Mouse (Mus musculus): ENCODE data around the gene AI854703. TPM values are rescaled to one million over a fixed set of nuclear protein-coding genes. Genes with fewer than 3 reads are reported as not detected.
A peak's percentile ranks its signal among the peaks of the same experiment; 100 is the strongest.

AI854703 gene
- 10 to 100 TPM; 12.7 to 14.4 TPM for total RNA-seq (2021)

DNA sequence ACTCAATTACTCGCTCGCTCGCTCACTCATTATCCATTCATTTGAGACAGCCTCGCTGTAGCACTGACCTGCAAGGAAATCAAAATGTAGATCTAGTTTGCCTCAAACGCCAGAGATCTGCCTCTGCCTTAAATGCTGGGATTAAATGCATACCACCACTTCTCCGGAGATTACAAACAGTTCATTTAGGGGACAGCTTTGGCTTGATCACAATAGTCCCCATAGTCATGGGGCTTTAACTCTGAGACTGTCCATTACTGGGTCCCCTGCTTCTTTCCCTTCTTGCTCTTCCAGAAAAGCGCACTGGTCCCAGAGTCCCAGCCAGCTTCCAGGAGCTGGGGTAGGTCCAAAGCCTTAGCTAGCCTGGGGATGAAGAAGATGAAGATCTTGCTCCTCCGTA is at the start of gene AI854703:
TSS of gene AI854703 (plus strand) at position 301 of the 400 bp plus-strand sequence.
- DNase-seq (ENCODE audit: extremely low spot score in 1 of 2, low spot score in 1 of 2), result no peak

GRCm38 (mm10) chr6:48578736-48579135 is 47.8 kb upstream of the AI854703 start:
- no peak for DNase-seq (ENCODE audit: extremely low spot score in 1 of 2, low spot score in 1 of 2)

DNA sequence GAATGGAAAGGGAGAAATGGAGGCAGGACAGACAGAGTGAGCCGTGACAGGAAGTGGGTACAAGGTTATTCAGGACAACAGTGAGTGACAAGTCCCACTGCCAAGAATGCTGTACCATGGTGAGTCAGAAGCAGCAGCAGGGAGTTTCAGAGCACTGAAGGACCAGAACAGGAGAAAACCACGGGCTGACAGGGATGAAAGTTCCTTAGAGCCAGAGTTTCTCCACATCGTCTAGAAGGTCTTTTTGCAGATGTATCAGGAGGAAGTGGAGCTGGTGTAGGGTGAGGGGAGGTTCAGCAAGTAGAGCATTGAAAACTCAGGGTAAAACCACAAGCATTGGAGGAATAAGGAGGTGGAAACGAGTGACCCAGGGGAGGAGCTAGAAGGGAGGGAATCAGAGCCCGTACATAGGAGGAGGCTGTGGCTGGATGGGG is 47.3 kb upstream of the AI854703 start:
- DNase-seq (ENCODE audit: extremely low spot score in 1 of 2, low spot score in 1 of 2), result no peak

GRCm38 (mm10) chr6:48581257-48581656 is 45.3 kb upstream of the AI854703 start:
- DNase-seq (ENCODE audit: extremely low spot score in 1 of 2, low spot score in 1 of 2), result no peak

- DNase-seq (ENCODE audit: extremely low spot score in 1 of 2, low spot score in 1 of 2), result peak in 1 of 2 experiments; percentile 43
Observed at GRCm38 (mm10) chr6:48582037-48582436, 44.5 kb upstream of the AI854703 start.

- no peak for DNase-seq (ENCODE audit: extremely low spot score in 1 of 2, low spot score in 1 of 2)
Observed at GRCm38 (mm10) chr6:48589194-48589750, 37.3 kb upstream of the AI854703 start, which contains the start of gene Gm45021. Gene Gm45021, plus strand, starts transcription at chr6:48589610.

- no peak for DNase-seq (ENCODE audit: extremely low spot score in 1 of 2, low spot score in 1 of 2)
Observed at GRCm38 (mm10) chr6:48591221-48591845, 35.2 kb upstream of the AI854703 start.

- DNase-seq (ENCODE audit: extremely low spot score in 1 of 2, low spot score in 1 of 2), result no peak
Observed at GRCm38 (mm10) chr6:48591871-48592270, 34.7 kb upstream of the AI854703 start.

DNA sequence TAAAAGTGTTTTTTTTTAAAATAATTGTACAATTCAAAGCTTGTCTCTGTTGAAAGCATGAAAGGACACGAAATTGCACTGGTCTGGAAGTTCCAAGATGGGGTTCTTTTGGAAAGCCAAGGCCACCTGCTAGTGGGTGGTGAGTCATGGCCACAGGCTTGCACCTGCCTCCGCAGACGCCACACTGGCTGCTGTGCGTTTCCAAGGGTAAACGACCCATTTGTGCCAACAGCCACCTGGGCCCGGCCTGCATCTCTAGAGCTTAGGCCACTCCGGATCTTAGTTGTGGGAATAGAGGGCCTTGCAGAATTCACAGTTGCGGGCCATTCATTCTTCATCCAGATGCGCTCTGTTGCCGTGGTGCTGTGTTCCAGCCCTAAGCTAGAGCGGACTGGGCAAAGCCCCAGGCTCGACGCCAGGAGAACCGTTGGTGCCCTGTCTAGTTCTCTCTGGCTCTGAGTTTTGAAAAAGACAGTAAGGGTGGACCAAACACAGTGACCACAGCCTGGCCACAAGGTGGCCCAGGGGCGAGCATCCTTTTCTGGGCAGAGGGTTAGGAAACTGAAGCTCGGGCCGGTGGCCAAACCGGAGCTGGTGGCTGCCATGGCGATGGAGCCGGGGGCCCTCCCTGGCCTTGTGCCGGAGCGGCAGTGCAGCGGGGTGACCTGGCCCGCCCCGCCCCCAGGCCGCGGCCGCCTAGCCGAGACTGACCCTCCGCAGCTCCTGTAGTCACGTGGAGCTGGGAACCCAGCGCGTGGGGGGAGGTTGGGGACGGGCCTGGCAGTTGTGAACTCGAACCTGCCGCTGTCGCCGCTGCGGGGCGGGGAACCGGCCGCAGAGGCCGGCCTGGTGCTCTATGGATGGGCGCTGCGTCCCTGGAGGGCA is 33.2 kb upstream of the AI854703 start, which contains the start of the genes Repin1 and Gm44965:
TSS of gene Repin1 (plus strand) at position 726 of the 885 bp plus-strand sequence.
TSS of gene Gm44965 (plus strand) at position 784 of the 885 bp plus-strand sequence.
- DNase-seq (ENCODE audit: extremely low spot score in 1 of 2, low spot score in 1 of 2), result peak; percentile 87 to 91

- DNase-seq (ENCODE audit: extremely low spot score in 1 of 2, low spot score in 1 of 2), result no peak
Observed at GRCm38 (mm10) chr6:48594043-48594738, 32.4 kb upstream of the AI854703 start.

- DNase-seq (ENCODE audit: extremely low spot score in 1 of 2, low spot score in 1 of 2), result no peak
Observed at GRCm38 (mm10) chr6:48595278-48595677, 31.3 kb upstream of the AI854703 start.

GRCm38 (mm10) chr6:48596545-48597232 is 29.9 kb upstream of the AI854703 start:
- no peak for DNase-seq (ENCODE audit: extremely low spot score in 1 of 2, low spot score in 1 of 2)

DNA sequence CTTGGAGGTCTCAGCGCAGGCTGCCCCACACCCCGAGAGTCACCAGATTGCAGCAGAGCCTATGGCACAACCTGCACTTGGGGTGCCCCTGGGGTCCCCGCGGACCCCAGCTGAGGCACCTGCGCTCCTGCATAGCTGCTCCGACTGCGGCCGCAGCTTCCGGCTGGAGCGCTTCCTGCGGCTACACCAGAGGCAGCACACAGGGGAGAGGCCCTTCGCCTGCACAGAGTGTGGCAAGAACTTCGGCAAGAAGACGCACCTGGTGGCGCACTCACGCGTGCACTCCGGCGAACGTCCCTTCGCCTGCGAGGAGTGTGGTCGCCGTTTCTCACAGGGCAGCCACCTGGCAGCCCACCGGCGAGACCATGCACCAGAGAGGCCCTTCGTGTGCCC is 29.3 kb upstream of the AI854703 start:
- no peak for DNase-seq (ENCODE audit: extremely low spot score in 1 of 2, low spot score in 1 of 2)

- no peak for DNase-seq (ENCODE audit: extremely low spot score in 1 of 2, low spot score in 1 of 2)
Observed at GRCm38 (mm10) chr6:48600594-48600993, 26.0 kb upstream of the AI854703 start.

- peak; percentile 88 to 94 for DNase-seq (ENCODE audit: extremely low spot score in 1 of 2, low spot score in 1 of 2)
Observed at GRCm38 (mm10) chr6:48601271-48602079, 25.1 kb upstream of the AI854703 start, which contains the start of gene Zfp775. Gene Zfp775, plus strand, starts transcription at chr6:48602063.

DNA sequence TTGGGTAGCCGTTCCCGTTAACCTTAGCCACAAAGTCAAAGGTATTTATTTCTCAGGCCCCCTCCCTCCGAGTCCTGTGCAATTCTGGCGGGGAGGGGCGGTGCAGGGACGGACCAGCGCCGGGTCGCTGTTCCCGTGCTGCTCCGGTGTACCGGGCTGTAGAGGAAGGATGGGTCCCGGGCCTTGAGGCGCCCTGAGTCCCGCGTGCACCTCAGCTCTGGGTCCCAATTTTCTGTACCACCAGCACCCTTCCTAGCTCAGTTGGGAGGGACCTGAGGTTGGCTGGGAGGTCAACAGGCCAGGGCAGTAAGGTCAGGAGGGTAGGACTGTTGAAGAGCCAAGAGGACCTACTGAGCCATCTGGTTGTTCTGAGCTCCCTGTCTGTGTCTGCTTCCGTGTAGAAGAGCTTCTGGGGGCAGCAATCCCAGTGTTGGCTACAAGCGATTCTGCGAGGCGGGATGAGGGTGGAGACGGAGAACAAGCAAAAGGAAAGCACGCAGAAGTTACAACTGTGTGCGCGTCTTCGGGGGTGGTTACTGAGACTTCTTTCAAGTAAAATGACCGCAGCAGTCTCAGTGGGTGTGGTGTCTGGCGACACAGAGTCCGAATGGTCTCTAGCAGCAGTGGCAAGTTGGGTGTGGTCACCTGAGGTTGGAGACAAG is 24.4 kb upstream of the AI854703 start:
- peak in 1 of 2 experiments; percentile 47 for DNase-seq (ENCODE audit: extremely low spot score in 1 of 2, low spot score in 1 of 2)

GRCm38 (mm10) chr6:48608124-48608523 is 18.4 kb upstream of the AI854703 start:
- no peak for DNase-seq (ENCODE audit: extremely low spot score in 1 of 2, low spot score in 1 of 2)

- DNase-seq (ENCODE audit: extremely low spot score in 1 of 2, low spot score in 1 of 2), result no peak
Observed at GRCm38 (mm10) chr6:48609512-48609911, 17.1 kb upstream of the AI854703 start.

All from layer of hippocampus, postnatal 25 days (tissue).